Mouse (Mus musculus): ENCODE measurements around the gene Ankle2. TPM values are rescaled to one million over a fixed set of nuclear protein-coding genes. Genes with fewer than 3 reads are reported as not detected.

The Ankle2 gene
- total RNA-seq, 1 experiment = 83.3 TPM

GRCm38 (mm10) chr5:110274147-110274546 is 43.3 kb downstream of the Ankle2 start:
- no peak overlapping the region for H3K27ac ChIP-seq (ENCODE audit: insufficient read depth, low read depth, low read length, poor library complexity, severe bottlenecking)
- H3K9me3 ChIP-seq (ENCODE audit: control insufficient read depth, insufficient read depth, low read depth, low read length) = no peaks in the 10 kb centered on the region
- H3K4me3 ChIP-seq (ENCODE audit: insufficient read depth in 1 of 2, low read depth in 1 of 2, low read length in 2 of 2, poor library complexity in 1 of 2, severe bottlenecking in 1 of 2) = no peak overlapping the region
- H3K4me1 ChIP-seq (ENCODE audit: control insufficient read depth in 2 of 2, insufficient read depth in 2 of 2, low read length in 2 of 2, poor library complexity in 1 of 2) = no peaks in the 10 kb centered on the region
- in situ Hi-C loops (cut with MboI; ENCODE audit: low sequenced_read_pairs in 2 of 2, unreplicated experiment in 2 of 2) = no loop called here
- no peak overlapping the region for H3K9ac ChIP-seq (ENCODE audit: insufficient read depth, low read depth, low read length, poor library complexity, severe bottlenecking)
- H3K36me3 ChIP-seq (ENCODE audit: control insufficient read depth, insufficient read depth, low read length, poor library complexity, severe bottlenecking) = no peaks in the 10 kb centered on the region
- TF ChIP-seq MAFK (IDR thresholded peaks at IDR 0.05; ENCODE audit: insufficient read depth, low read depth, low read length) (no peak), CHD2 (IDR thresholded peaks at IDR 0.05; ENCODE audit: low read depth, low read length) (no peak), ZNF384 (IDR thresholded peaks at IDR 0.05; ENCODE audit: low read depth, low read length) (no peak), HCFC1 (IDR thresholded peaks at IDR 0.05; ENCODE audit: borderline replicate concordance, insufficient read depth, low read length) (no peak), ZC3H11A (IDR thresholded peaks at IDR 0.05; ENCODE audit: borderline replicate concordance, low read depth, low read length) (no peak)
- DNase-seq (ENCODE audit: low read depth, low spot score) = no peak

GRCm38 (mm10) chr5:110274846-110275245 is 44.0 kb downstream of the Ankle2 start:
- H3K36me3 ChIP-seq (ENCODE audit: control insufficient read depth, insufficient read depth, low read length, poor library complexity, severe bottlenecking) = no peaks in the 10 kb centered on the region
- H3K4me1 ChIP-seq (ENCODE audit: control insufficient read depth in 2 of 2, insufficient read depth in 2 of 2, low read length in 2 of 2, poor library complexity in 1 of 2) = no peaks in the 10 kb centered on the region
- H3K9me3 ChIP-seq (ENCODE audit: control insufficient read depth, insufficient read depth, low read depth, low read length) = no peaks in the 10 kb centered on the region
- DNase-seq (ENCODE audit: low read depth, low spot score) = no peak
- no peak overlapping the region for H3K4me3 ChIP-seq (ENCODE audit: insufficient read depth in 1 of 2, low read depth in 1 of 2, low read length in 2 of 2, poor library complexity in 1 of 2, severe bottlenecking in 1 of 2)
- no peak for TF ChIP-seq ZNF384 (IDR thresholded peaks at IDR 0.05; ENCODE audit: low read depth, low read length)
- no peak for TF ChIP-seq MAFK (IDR thresholded peaks at IDR 0.05; ENCODE audit: insufficient read depth, low read depth, low read length)
- no peak for TF ChIP-seq HCFC1 (IDR thresholded peaks at IDR 0.05; ENCODE audit: borderline replicate concordance, insufficient read depth, low read length)
- TF ChIP-seq CHD2 (IDR thresholded peaks at IDR 0.05; ENCODE audit: low read depth, low read length) = no peak
- no peak for TF ChIP-seq ZC3H11A (IDR thresholded peaks at IDR 0.05; ENCODE audit: borderline replicate concordance, low read depth, low read length)
- no peak overlapping the region for H3K27ac ChIP-seq (ENCODE audit: insufficient read depth, low read depth, low read length, poor library complexity, severe bottlenecking)
- in situ Hi-C loops (cut with MboI; ENCODE audit: low sequenced_read_pairs in 2 of 2, unreplicated experiment in 2 of 2) = no loop called here
- H3K9ac ChIP-seq (ENCODE audit: insufficient read depth, low read depth, low read length, poor library complexity, severe bottlenecking) = no peak overlapping the region

GRCm38 (mm10) chr5:110276391-110276790 is 45.6 kb downstream of the Ankle2 start:
- no peak overlapping the region for H3K4me3 ChIP-seq (ENCODE audit: insufficient read depth in 1 of 2, low read depth in 1 of 2, low read length in 2 of 2, poor library complexity in 1 of 2, severe bottlenecking in 1 of 2)
- TF ChIP-seq MAFK (IDR thresholded peaks at IDR 0.05; ENCODE audit: insufficient read depth, low read depth, low read length) (no peak), ZC3H11A (IDR thresholded peaks at IDR 0.05; ENCODE audit: borderline replicate concordance, low read depth, low read length) (no peak), CHD2 (IDR thresholded peaks at IDR 0.05; ENCODE audit: low read depth, low read length) (no peak), HCFC1 (IDR thresholded peaks at IDR 0.05; ENCODE audit: borderline replicate concordance, insufficient read depth, low read length) (no peak)
- no peaks in the 10 kb centered on the region for H3K9me3 ChIP-seq (ENCODE audit: control insufficient read depth, insufficient read depth, low read depth, low read length)
- H3K4me1 ChIP-seq (ENCODE audit: control insufficient read depth in 2 of 2, insufficient read depth in 2 of 2, low read length in 2 of 2, poor library complexity in 1 of 2) = no peaks in the 10 kb centered on the region
- DNase-seq (ENCODE audit: low read depth, low spot score) = no peak
- no peak overlapping the region for H3K27ac ChIP-seq (ENCODE audit: insufficient read depth, low read depth, low read length, poor library complexity, severe bottlenecking)
- no peaks in the 10 kb centered on the region for H3K36me3 ChIP-seq (ENCODE audit: control insufficient read depth, insufficient read depth, low read length, poor library complexity, severe bottlenecking)
- H3K9ac ChIP-seq (ENCODE audit: insufficient read depth, low read depth, low read length, poor library complexity, severe bottlenecking) = no peak overlapping the region
- in situ Hi-C loops (cut with MboI; ENCODE audit: low sequenced_read_pairs in 2 of 2, unreplicated experiment in 2 of 2) = no loop called here

- H3K36me3 ChIP-seq (ENCODE audit: control insufficient read depth, insufficient read depth, low read length, poor library complexity, severe bottlenecking) = no peaks in the 10 kb centered on the region
- H3K27ac ChIP-seq (ENCODE audit: insufficient read depth, low read depth, low read length, poor library complexity, severe bottlenecking) = no peak overlapping the region
- H3K9ac ChIP-seq (ENCODE audit: insufficient read depth, low read depth, low read length, poor library complexity, severe bottlenecking) = no peak overlapping the region
- in situ Hi-C loops (cut with MboI; ENCODE audit: low sequenced_read_pairs in 2 of 2, unreplicated experiment in 2 of 2) = no loop called here
- no peak overlapping the region for H3K4me3 ChIP-seq (ENCODE audit: insufficient read depth in 1 of 2, low read depth in 1 of 2, low read length in 2 of 2, poor library complexity in 1 of 2, severe bottlenecking in 1 of 2)
- no peaks in the 10 kb centered on the region for H3K4me1 ChIP-seq (ENCODE audit: control insufficient read depth in 2 of 2, insufficient read depth in 2 of 2, low read length in 2 of 2, poor library complexity in 1 of 2)
- TF ChIP-seq MAFK (IDR thresholded peaks at IDR 0.05; ENCODE audit: insufficient read depth, low read depth, low read length) = no peak
- no peak for TF ChIP-seq CHD2 (IDR thresholded peaks at IDR 0.05; ENCODE audit: low read depth, low read length)
- no peak for TF ChIP-seq HCFC1 (IDR thresholded peaks at IDR 0.05; ENCODE audit: borderline replicate concordance, insufficient read depth, low read length)
- no peak for TF ChIP-seq ZC3H11A (IDR thresholded peaks at IDR 0.05; ENCODE audit: borderline replicate concordance, low read depth, low read length)
- H3K9me3 ChIP-seq (ENCODE audit: control insufficient read depth, insufficient read depth, low read depth, low read length) = no peaks in the 10 kb centered on the region
- DNase-seq (ENCODE audit: low read depth, low spot score) = no peak
Measured at GRCm38 (mm10) chr5:110276910-110277309, 46.1 kb downstream of the Ankle2 start.

- DNase-seq (ENCODE audit: low read depth, low spot score) = no peak
- Histone ChIP-seq H3K27ac (ENCODE audit: insufficient read depth, low read depth, low read length, poor library complexity, severe bottlenecking) (no peak overlapping the region), H3K4me1 (ENCODE audit: control insufficient read depth in 2 of 2, insufficient read depth in 2 of 2, low read length in 2 of 2, poor library complexity in 1 of 2) (no peaks in the 10 kb centered on the region), H3K9me3 (ENCODE audit: control insufficient read depth, insufficient read depth, low read depth, low read length) (no peaks in the 10 kb centered on the region), H3K36me3 (ENCODE audit: control insufficient read depth, insufficient read depth, low read length, poor library complexity, severe bottlenecking) (no peaks in the 10 kb centered on the region), H3K4me3 (ENCODE audit: insufficient read depth in 1 of 2, low read depth in 1 of 2, low read length in 2 of 2, poor library complexity in 1 of 2, severe bottlenecking in 1 of 2) (no peak overlapping the region), H3K9ac (ENCODE audit: insufficient read depth, low read depth, low read length, poor library complexity, severe bottlenecking) (no peak overlapping the region)
- in situ Hi-C loops (cut with MboI; ENCODE audit: low sequenced_read_pairs in 2 of 2, unreplicated experiment in 2 of 2) = no loop called here
- no peak for TF ChIP-seq HCFC1 (IDR thresholded peaks at IDR 0.05; ENCODE audit: borderline replicate concordance, insufficient read depth, low read length)
- TF ChIP-seq MAFK (IDR thresholded peaks at IDR 0.05; ENCODE audit: insufficient read depth, low read depth, low read length) = no peak
- no peak for TF ChIP-seq ZC3H11A (IDR thresholded peaks at IDR 0.05; ENCODE audit: borderline replicate concordance, low read depth, low read length)
- no peak for TF ChIP-seq ZNF384 (IDR thresholded peaks at IDR 0.05; ENCODE audit: low read depth, low read length)
- TF ChIP-seq CHD2 (IDR thresholded peaks at IDR 0.05; ENCODE audit: low read depth, low read length) = no peak
Measured at GRCm38 (mm10) chr5:110281984-110282383, 51.2 kb downstream of the Ankle2 start.
